In genomic region chr11:46110945-46111287, GRCm38 (mm10) we compare ENCODE assay signal across 28 mouse cellular contexts. TPM values are rescaled to one million over a fixed set of nuclear protein-coding genes. Genes with fewer than 3 reads are reported as not detected.
"Had no signal": no experiment of that assay in that cellular context is flagged by ENCODE, and none has a peak within 500 bp of the region (broad histone marks: within the 10 kb centered on the region; RNA-seq: fewer than 3 reads in every experiment).

No protein-coding gene starts in this region.

- H3K36me3 ChIP-seq: liver, embryonic 12.5 days had no signal

- DNase-seq: forebrain, postnatal 0 days; gastrocnemius, postnatal 14 days; gastrocnemius, postnatal 36 days; kidney, adult 11 months; kidney, adult 2 months; kidney, adult 9 months; kidney, postnatal 14 days; kidney, postnatal 36 days; layer of hippocampus, adult 9-11 months; layer of hippocampus, postnatal 36 days; left cerebral cortex, postnatal 4 days had no signal

- H3K9ac ChIP-seq: forebrain, embryonic 15.5 days; forebrain, postnatal 0 days; hindbrain, embryonic 13.5 days; hindbrain, embryonic 15.5 days; kidney, embryonic 15.5 days; limb, embryonic 13.5 days; limb, embryonic 15.5 days; liver, embryonic 12.5 days; liver, embryonic 14.5 days had no signal

- H3K27ac ChIP-seq: forebrain, embryonic 15.5 days; hindbrain, embryonic 13.5 days; hindbrain, embryonic 15.5 days; hindbrain, postnatal 0 days; kidney, embryonic 15.5 days; kidney, postnatal 0 days; limb, embryonic 13.5 days; limb, embryonic 15.5 days; liver, embryonic 12.5 days; liver, embryonic 14.5 days had no signal

- H3K4me1 ChIP-seq: liver, embryonic 12.5 days had no signal

- H3K9me3 ChIP-seq: forebrain, embryonic 15.5 days; heart, embryonic 10.5 days; hindbrain, embryonic 13.5 days; hindbrain, embryonic 15.5 days; kidney, embryonic 15.5 days; limb, embryonic 15.5 days; liver, embryonic 12.5 days had no signal

- H3K4me3 ChIP-seq: forebrain, embryonic 15.5 days; heart, embryonic 10.5 days; hindbrain, embryonic 13.5 days; hindbrain, embryonic 15.5 days; kidney, embryonic 15.5 days; limb, embryonic 13.5 days; limb, embryonic 15.5 days; liver, embryonic 12.5 days had no signal

- H3K4me2 ChIP-seq: forebrain, embryonic 15.5 days; hindbrain, embryonic 13.5 days; hindbrain, embryonic 15.5 days; kidney, embryonic 15.5 days; limb, embryonic 13.5 days; limb, embryonic 15.5 days; liver, embryonic 12.5 days had no signal

- ATAC-seq: forebrain, embryonic 15.5 days; forebrain, postnatal 0 days; hindbrain, postnatal 0 days; intestine, embryonic 16.5 days; liver, embryonic 12.5 days had no signal

- H3K27me3 ChIP-seq: forebrain, embryonic 15.5 days; hindbrain, embryonic 13.5 days; hindbrain, embryonic 15.5 days; kidney, embryonic 15.5 days; limb, embryonic 13.5 days; limb, embryonic 15.5 days; liver, embryonic 12.5 days had no signal

RNA-seq across cellular contexts. Expression of gene Nipal4, which starts 55.4 kb away (rescaled TPM):
- total RNA-seq: gastrocnemius, adult 18-20 months; gastrocnemius, adult 8-10 months; heart, adult 18-20 months; hematopoietic stem cell, adult 5-6 weeks; liver, adult 2 months had no signal
- polyA plus RNA-seq: liver, adult 2 months had no signal
